Mouse (Mus musculus) right cerebral cortex, adult 2 months (tissue): Measurements from ENCODE around the gene Slc35b1.

Experiments used
- DNase-seq, 2 experiments: peaks; one replicate each; pipeline ENCODE4 v3.0.0; 2021 to 2022; ENCODE audit warnings: low spot score in 2 of 2

The Slc35b1 gene

GRCm38 (mm10) chr11:95365596-95365995 lies 18.9 kb upstream of the Slc35b1 start:
- DNase-seq = peak; percentile 49 to 62

DNA sequence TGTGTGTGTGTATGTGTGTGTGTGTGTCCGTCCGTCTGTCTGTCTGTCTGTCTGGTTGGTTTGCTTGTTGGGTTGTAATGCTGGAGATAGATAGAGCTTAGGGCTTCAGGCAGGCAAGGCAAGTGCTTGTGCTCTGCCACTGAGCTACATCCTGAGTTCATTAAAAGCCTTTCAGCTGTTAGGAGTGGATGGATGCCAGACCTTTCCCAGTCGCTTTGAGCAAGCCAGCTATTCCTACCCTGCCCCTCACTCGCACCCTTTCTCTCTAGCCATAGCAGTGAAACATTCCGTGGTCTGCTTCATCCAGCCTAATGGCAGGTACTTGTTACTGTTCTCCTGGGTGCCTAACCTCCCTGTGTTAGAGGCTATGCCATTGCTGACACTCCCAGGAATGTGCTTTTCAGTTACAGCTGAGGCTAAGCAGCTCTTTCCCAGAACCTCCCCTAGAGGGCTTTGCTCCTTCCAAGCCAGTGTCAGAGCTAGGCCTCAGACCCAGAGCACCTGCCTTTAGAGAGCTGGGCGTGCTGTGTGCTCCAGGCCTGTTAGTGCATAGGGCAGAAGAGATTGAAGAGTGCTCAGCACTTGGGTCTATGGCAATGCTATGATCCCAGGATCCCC lies 18.1 kb upstream of the Slc35b1 start:
- no peak for DNase-seq

DNA sequence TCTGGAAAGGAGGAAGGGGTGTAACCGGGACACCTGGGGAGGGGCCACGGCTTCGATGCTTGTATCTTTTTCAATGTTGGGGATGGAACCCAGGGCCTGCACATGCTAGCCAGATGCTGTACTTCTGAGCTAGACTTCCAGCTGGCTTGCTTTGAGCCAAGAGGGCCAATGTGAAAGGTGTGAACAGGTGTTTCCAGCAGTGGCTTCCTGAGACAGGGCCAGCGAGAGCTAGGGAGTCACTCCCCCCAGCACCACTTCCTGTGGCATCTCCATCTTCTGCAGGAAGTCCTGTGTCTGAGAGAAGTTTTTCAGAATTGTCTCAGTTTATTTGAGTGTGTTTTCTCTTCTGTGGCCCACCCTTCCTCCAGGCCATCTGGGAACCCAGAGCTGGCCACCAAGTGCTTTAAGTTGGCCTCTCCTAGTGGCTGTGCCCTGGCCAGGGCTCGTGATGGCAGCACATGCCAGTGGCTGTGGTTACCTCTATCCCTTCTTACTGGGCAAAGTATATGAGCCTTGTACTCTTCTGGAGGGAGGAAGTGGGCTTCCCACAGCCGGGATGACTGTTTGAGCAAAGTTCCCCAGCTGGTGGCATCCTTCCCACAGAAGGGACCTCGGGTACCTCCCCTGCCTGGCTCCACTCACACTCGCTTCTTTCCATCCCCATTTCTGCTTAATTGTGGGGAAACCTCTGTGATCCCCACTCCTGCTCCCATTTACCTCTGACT lies 17.3 kb upstream of the Slc35b1 start:
- no peak for DNase-seq

GRCm38 (mm10) chr11:95368231-95368823 lies 16.2 kb upstream of the Slc35b1 start:
- no peak for DNase-seq

DNA sequence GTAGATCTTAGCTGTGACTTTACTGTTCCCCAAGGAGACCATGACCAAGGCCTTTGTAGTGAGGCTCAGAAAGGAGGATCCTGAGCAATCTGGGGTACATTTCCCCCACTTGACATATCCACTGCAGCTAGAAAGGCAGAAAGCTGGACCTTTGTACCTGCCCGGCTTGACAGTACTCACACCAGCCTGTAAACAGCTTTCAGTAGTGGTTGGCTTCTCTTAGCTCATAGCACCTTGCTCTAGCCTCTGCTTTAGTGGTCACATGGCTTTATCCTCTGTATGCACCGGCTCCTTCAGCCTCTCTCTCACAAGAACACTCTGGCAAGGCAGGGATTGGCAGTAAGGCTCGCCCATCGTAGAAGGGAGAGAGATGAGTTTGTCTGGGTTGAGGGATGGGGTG lies 15.6 kb upstream of the Slc35b1 start:
- DNase-seq = no peak

- DNase-seq = peak in 1 of 2 experiments; percentile 21
Observed at GRCm38 (mm10) chr11:95369964-95370890, 14.3 kb upstream of the Slc35b1 start.

- DNase-seq = no peak
Observed at GRCm38 (mm10) chr11:95371182-95371581, 13.3 kb upstream of the Slc35b1 start.

DNA sequence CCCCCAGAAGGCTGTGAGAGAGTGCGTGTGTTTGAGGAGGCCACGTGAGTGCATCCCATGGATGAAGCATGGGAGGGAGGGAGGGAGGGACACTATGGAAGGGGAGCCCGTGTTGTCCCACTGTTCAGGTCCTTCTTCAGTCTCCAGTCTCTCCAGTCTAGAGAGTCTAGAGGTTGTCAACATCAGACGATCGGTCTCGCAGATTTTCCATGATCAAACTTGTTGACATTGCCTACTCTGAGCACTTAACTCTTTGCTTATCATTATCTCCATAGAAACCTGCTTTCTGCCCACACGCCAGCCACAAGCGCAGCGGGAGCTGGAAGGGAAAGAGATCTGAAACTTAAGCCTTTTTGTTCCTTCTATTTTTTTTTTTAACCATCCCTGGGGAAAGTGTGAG lies 5.6 kb upstream of the Slc35b1 start:
- DNase-seq = peak in 1 of 2 experiments; percentile 38

DNA sequence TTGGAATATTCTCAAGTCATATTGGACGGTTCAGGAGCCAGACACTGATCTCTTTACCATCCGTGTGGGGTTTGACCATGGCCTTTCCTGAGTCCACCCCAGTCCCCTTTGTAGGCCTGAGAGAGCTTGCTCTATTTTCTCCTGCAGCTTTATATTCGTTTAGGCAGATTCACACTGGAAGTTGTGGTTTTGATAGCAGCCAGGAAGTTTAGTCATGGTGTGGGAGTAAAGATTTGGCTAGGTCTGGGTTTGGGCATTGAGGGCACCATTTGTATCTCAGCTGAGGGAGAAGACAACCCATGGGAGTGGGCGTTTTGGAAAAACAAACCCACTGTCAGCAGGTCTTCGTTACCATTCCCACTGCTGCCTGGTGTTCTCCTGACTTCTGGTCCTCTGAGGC lies 4.9 kb upstream of the Slc35b1 start:
- no peak for DNase-seq

DNA sequence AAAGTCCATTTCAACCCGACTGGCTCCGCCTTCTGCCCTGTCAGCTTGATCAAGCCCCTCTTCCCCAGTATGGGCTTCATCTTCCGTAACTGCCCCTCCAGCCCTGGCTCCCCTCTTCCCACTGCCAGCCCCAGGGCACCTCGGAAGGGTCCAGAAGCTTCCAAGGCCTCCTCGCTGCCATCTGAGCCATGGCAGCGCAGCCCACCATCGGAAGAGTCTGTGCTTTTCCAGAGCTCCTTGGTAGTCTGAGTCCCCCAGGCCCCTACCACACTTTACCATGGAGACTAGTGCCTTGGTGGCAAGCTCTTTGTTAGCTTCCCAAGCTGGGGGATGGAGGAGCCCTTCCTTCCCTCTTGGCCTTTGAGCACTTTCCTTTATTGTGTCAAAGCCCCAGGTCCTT lies 3.8 kb upstream of the Slc35b1 start:
- no peak for DNase-seq

GRCm38 (mm10) chr11:95381146-95381545 lies 3.3 kb upstream of the Slc35b1 start:
- no peak for DNase-seq

- DNase-seq = no peak
Observed at GRCm38 (mm10) chr11:95383331-95383986, 1.0 kb upstream of the Slc35b1 start.

DNA sequence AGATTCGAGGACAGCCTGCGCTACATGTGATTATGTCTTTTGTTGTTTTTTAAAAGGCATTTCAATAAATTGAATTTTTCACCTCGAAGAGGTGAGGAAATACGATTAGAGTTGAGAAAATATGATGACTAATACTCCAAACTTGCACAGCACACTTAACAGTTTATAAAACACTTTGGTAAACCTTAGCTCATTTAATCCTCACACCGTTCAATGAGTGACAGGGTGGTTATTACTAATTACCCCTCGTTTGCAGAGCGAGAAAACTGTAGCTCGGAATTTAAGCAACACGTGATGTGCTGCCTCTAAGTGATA lies 531 bp upstream of the Slc35b1 start:
- no peak for DNase-seq

DNA sequence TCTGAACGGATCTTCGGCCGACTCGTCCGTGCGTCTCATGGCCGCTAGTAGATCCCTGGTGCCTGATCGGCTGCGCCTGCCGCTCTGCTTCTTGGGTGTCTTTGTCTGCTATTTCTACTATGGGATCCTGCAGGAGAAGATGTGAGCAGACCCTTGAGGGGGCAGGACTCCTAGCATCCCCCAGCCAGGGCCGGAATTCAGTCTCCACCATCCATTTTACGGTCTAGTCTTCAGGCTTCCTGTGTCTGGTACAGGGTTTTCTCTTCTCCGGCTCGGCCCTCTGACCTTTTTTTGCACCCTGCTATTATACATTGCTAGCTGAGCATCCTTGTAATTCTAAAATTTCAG lies 455 bp downstream of the Slc35b1 start:
- no peak for DNase-seq

- DNase-seq = no peak
Observed at GRCm38 (mm10) chr11:95387354-95387753, 2.9 kb downstream of the Slc35b1 start.

GRCm38 (mm10) chr11:95389006-95389405 lies 4.5 kb downstream of the Slc35b1 start:
- no peak for DNase-seq

GRCm38 (mm10) chr11:95390420-95390819 lies 5.9 kb downstream of the Slc35b1 start:
- DNase-seq = no peak

DNA sequence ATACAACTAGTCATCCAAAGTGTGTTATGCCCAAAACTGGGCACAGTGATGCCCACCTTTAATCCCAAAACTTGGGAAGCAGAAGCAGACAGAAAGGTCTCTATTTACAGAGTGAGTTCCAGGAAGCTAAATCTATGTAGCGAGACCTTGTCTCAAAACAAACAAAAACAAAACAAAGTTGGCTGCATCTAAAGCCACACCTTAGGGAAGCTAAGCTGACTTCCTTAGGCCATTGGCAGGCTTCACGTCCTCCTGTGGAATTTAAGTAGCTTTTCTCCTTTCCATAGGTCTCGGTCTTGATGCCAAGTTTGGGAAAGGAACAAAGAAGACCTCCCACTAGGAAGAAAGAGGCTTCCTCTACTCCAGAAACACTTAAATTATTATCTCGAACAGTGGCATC lies 6.7 kb downstream of the Slc35b1 start:
- no peak for DNase-seq

DNA sequence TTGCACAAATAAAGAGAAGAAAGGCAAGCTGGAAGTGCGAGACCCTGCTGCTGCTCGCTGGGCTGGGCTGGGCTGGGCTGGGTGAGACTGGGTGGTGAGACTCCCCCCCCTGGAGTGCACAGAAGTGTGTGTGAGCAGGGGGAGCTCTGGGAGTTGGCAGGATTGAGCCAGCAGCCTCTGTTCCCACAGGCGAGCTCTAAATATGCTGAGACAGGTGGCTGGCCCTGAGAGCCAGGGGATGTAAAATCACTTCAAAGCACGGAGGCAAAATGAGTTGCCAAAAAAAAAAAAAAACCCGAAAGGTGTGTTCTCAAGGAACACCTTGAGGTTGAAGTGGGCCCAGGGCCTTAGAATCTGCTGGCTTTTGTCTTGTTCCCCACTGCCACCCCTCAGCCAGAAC lies 7.3 kb downstream of the Slc35b1 start:
- DNase-seq = no peak

GRCm38 (mm10) chr11:95392223-95392667 lies 7.8 kb downstream of the Slc35b1 start:
- DNase-seq = peak; percentile 42 to 64

GRCm38 (mm10) chr11:95392708-95393499 lies 8.4 kb downstream of the Slc35b1 start:
- DNase-seq = no peak
